Mouse (Mus musculus) splenic B cell, adult 2 months (primary cell): Measurements from ENCODE around the gene Shc3.

ENCODE experiments used
- DNase-seq: peaks from one replicate; pipeline ENCODE4 v3.0.0-alpha.2; 2011; ENCODE audit warnings: low read depth, low spot score
- H3K27me3 ChIP-seq: 2 replicates; pipeline ENCODE4 v1.6.1; 2012; ENCODE audit warnings: mild to moderate bottlenecking, low read length, moderate library complexity, mixed read lengths; ENCODE audit not compliant: control insufficient read depth, poor library complexity, insufficient read depth, severe bottlenecking
- H3K36me3 ChIP-seq: 2 replicates; pipeline ENCODE4 v1.6.1; 2012; ENCODE audit warnings: mild to moderate bottlenecking, low read length, moderate library complexity, mixed read lengths; ENCODE audit not compliant: control insufficient read depth, poor library complexity, insufficient read depth, severe bottlenecking

Shc3 gene

DNA sequence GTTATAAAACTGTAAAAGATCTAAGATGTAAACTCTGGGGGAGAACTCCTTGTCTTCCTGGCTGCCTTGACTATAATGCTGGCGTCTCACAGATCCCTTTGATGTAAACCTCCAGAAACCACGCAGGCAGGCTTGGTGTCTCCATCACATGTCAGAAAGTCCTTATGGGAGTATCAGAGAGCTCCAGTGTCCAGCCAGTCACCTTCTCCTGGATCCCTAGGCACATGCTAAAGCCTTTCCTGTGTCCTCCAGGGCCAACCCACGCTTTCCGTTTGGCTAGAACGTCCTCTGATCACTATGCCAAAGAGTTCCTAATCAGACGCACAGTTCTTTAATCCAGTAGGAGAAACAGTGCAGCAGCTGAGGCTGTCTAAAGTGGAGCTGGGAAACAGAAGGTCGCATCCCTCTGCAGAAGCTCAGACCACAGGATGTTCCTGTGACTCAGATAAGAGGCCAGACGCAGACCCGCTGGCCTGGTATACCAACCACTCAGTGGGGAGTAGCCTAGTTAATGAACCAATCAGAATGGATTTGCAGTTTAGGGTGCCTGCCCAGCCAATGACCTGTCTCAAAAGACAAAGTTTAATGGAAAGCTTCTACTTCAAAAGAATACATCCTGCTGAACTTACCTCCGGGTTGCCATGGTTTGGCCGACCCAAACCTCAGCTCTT is 88.7 kb downstream of the Shc3 start:
- no peak for DNase-seq
- no peaks in the 10 kb centered on the region; the same call in 1 of the 2 replicates for H3K27me3 ChIP-seq
- no peaks in the 10 kb centered on the region for H3K36me3 ChIP-seq

DNA sequence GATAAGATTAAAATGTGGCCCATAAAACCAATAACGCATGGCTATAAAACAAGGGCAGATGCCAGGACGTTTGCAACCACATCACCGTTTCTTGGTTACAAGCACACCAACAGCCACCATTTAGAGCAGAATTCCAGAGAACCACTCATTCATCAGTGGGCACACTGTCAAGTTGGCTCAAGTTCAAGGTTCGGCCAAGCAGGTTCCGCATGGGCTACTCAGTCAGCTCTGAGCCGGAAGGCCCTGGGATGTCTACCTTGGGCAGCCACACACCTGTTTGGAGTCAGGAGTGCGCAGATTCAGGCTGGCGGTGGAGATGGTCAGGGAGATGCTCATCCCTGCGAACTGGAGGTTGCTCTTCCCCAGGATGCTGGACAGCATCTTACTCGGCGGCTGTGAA is 89.4 kb downstream of the Shc3 start:
- Histone ChIP-seq H3K27me3 (no peaks in the 10 kb centered on the region), H3K36me3 (no peaks in the 10 kb centered on the region)
- no peak for DNase-seq

DNA sequence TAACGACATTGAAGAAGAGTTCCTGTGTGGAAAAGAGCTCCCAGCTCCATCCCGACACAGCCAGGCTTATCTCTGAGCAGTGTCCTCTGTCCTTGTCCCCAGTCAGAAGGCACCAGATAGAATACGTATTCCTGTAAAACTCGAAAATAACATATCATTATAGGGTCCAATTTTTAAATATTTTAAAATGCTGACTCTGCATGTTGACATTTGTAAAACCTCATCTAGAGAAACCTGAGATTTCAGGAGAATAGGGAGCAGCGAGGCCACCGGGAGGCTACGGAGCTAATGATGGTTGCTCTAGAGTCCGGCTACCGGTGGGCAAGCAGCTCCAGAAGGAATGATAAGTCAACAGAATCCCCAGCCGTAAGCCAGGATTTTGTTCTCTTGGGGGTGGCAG is 92.2 kb downstream of the Shc3 start:
- DNase-seq = no peak
- no peaks in the 10 kb centered on the region for H3K27me3 ChIP-seq
- H3K36me3 ChIP-seq = no peaks in the 10 kb centered on the region

DNA sequence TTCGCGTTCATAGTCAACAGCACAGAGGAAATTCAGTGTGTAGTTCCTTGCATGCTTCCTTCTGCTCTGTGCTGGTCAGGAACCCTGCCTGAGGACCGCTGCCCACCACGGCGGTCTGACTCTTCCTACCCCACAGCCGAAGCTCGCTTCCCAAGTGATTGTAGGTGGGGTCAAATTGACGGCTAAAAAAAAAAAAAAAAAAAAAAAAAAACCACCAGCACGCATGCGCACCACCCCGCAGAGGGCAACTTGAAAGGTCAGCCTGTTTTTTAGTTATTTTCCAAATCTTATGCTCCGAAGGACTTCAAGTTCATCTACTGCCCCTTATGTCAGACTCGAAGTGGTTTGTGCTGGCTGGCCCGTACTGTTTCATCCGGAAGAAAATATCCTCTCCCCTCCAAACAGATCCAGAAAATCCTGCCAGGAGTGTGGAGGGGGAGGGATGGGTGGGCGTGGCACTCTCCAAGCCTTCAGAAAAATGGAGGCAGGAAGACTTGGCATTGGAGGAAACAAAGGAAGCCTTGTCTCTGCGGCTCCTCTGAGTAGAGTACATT is 100.4 kb downstream of the Shc3 start:
- no peaks in the 10 kb centered on the region for H3K27me3 ChIP-seq
- no peaks in the 10 kb centered on the region for H3K36me3 ChIP-seq
- no peak for DNase-seq

DNA sequence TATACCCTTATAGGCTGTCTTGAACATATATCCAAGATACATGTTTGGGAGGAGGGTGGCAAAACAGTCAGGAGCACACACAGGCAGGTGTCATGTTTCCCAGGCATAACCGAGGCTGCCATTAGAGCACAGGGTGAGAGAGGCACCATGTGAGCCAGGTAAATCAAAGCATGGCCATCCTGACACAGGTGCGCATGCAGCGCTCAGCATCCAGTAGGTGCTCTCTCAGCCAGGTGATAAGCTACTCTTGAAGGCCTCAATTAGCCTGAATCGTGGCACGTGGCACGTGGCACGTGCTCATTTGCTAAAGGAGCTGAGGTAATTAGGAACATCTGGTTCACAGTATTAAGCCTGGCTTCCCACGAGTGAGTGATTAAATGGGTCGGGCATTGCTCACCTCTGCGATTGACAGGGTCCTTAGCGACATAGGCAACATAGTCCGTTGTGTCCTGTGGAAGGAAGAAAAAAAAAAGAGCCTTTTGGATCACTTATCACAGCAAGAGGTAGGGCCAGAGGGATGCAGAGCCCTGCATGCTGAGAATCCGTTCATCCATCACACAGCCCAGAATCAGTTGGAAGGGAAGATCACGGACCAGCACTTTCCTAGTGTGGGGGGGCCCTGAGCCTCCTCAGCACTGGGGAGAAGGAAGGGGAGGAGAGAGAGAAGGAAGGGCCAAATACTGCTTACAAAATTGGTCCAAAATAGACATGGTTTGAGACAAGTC is 102.9 kb downstream of the Shc3 start:
- DNase-seq = no peak
- Histone ChIP-seq H3K27me3 (no peaks in the 10 kb centered on the region), H3K36me3 (no peaks in the 10 kb centered on the region)

DNA sequence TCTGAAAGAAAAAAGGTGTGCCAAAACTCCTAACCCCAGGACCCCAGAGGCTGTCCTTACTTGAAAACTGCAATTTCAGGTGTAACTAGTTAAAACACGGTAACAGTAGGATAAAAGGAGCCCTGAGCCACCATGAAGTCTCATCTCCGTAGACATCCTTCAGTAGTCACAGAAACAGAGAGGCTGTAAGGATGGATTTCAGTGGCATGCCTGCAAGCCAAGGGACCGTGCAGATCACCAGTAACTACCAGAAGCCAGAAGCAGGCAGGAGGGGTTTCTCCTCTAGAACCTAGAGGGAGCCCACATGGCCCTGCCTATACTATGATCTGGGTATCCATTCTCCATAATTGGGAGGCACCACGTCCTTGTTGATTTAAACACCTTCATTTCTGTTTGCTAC is 104.9 kb downstream of the Shc3 start:
- Histone ChIP-seq H3K36me3 (no peaks in the 10 kb centered on the region), H3K27me3 (no peaks in the 10 kb centered on the region)
- DNase-seq = no peak

DNA sequence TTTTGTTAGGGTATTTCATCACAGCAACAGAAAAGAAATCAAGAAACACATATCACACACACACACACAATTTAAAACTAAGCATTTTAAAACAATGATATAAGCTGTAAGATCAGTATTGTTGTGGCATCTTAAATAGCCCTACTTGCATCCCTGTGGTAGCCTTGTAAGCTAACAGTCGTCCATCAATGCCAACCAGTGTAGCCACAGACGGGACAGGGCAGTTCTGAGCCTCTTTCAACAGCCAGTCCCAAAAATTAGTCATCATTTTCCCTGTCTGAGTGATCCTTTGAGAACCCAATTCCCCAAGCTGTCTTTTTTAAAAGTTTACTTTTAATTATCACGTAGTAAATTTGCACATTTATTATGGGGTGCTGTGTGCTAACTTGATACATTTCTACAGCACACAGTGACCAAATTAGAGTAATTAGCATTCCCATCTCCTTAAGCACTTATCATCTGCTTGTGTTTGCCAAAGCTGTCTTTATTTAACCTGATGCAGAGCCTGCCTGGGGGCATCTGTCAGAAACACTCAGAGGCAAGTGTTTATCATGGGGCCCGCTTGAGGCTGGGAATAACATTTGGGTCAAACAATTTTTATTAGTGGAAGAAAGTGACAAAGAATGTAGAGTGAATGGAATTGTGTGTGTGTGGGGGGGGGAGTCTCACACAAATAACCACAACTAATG is 112.9 kb downstream of the Shc3 start:
- H3K36me3 ChIP-seq = no peaks in the 10 kb centered on the region
- no peak for DNase-seq
- no peaks in the 10 kb centered on the region for H3K27me3 ChIP-seq

DNA sequence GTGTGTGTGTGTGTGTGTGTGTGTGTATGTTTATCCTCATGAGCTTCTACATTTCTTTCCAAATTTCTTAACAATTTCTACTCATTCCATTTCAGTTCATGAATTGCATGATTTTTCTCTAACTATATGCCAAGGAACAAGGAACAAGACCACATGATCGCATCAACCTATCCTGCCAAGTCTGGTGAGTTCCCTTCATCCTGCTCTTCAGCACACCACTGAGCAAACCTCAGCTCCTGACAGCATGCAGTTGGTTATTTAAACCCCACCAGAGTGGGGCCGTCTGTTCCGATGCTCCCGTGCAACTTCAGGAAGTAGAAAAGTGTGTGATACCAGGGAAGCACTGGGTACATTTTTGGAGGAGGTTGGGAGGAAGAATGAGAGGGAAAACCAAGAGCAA is 122.7 kb downstream of the Shc3 start:
- H3K36me3 ChIP-seq = no peaks in the 10 kb centered on the region
- DNase-seq = no peak
- no peaks in the 10 kb centered on the region for H3K27me3 ChIP-seq

DNA sequence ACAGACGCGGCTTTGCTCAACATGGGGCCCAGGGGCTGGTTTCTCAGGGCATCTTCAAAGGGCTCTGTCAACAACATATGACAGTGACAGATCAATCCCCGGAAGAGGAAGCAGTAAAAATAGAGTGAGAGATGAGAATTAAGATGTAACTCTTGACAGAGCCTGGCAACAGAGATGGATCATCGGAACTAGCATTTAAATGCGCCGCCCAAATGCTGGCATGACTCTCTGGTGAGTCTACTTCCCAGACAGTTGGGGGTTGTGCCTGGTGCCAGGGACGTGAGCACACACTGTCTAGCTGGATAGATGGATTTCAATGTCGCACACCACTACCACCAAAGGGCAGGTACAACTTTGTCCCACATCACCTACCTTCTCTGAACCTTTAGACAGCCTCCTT is 126.3 kb downstream of the Shc3 start:
- no peaks in the 10 kb centered on the region for H3K36me3 ChIP-seq
- no peak for DNase-seq
- no peaks in the 10 kb centered on the region for H3K27me3 ChIP-seq

DNA sequence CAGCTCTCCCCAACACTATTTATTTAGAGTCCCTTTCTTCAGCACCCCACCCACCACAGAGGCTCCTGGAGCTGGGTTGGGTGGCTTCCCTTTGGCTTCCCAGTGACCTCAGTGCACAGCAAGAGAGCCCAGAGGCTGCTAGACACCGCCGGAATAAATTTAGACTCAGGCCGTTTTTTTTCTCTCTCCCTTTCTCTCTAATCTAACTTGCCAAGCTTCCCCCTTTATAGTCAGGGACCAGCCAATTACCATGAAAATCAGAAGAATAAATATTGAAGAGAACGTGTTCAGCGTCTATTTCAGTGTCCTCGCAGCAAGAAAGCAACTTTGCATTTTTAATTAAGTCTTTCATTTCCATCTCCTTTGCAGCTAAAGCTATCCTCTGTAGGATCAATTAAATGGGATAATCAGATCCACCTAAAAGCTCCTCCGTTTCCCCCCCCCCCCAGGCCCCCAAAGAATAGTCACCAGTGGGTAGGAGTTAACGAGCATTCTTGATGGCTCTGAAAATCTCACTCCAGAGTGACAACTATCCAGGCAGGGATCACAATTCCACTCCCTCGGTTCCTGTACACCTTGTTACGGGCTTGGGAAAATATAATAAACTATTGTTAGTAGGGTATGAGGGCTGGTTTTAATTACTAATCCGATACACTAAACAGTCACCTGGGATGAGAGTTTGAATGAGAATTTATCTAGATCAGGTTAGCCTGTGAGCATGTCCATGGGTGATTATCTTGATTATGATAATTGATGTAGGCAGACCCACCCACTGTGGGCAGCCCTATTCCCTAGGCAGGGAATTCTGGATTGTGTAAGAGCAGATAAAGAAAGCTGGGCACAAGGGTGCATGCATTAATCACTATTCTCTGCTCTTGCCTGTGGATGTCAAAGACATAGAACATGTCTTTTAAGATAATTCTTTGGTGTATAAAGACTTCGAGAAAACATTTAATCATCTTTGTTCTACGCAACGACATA is 131.8 kb downstream of the Shc3 start:
- Histone ChIP-seq H3K36me3 (no peaks in the 10 kb centered on the region), H3K27me3 (no peaks in the 10 kb centered on the region)
- no peak for DNase-seq

DNA sequence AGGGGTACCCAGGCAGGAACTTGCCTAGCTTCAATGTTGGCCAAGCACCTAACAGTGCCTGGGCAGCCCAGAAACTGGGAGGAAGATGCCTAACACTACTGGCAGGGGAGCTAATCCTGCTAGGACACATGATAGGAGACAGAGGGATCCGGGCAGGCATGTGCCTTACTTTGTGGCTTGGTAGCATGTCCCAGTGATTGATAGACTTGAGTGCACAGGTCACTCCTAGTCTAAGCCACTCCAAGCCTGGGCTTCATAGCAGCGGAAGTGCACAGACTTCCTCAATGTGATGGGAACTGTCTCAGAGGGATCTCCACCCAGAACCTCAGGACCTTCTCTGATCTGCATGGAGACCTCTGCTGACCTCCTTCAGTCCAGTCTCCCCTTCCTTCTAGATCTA is 134.1 kb downstream of the Shc3 start:
- Histone ChIP-seq H3K36me3 (no peaks in the 10 kb centered on the region), H3K27me3 (no peaks in the 10 kb centered on the region)
- no peak for DNase-seq

DNA sequence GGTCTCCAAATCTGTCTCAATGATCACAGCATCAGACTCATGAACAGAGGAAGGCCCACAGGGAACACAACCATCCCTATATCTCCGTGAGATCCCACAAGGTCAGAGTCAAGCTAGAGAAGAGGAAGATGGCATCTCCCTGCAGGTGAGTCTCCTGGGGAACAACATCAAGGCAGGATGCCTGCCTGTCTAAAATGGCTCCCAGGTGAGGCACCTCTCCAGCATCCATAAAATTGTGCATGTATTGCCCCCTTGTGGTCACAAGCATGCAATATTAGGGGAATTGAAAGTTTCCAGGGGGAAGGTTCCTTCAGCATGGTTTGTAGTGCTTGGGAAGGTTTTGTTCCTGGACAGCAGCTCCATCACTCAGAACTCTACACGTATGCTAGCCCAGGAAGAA is 134.8 kb downstream of the Shc3 start:
- DNase-seq = peak; percentile 53
- Histone ChIP-seq H3K27me3 (no peaks in the 10 kb centered on the region), H3K36me3 (no peaks in the 10 kb centered on the region)

DNA sequence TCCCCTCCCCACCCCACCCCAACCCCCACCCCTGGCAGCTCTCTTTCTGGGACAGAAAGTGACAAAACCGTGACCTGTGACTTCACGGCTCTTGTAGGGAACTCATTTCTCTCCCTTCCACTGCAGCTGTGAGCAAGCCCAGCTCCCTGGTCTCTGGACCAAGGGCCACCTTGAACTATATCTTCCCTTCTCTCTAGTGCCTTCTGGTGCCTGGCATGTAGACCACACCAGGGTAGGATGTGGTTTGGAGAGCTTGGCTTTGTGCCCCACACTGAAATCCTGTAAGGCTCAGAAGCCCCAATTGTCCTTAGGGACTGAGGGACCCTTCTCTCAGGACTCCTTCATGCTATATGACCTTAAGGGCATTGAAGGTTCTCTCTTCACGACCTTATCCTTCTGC is 135.8 kb downstream of the Shc3 start:
- no peaks in the 10 kb centered on the region for H3K27me3 ChIP-seq
- DNase-seq = no peak
- H3K36me3 ChIP-seq = no peaks in the 10 kb centered on the region

DNA sequence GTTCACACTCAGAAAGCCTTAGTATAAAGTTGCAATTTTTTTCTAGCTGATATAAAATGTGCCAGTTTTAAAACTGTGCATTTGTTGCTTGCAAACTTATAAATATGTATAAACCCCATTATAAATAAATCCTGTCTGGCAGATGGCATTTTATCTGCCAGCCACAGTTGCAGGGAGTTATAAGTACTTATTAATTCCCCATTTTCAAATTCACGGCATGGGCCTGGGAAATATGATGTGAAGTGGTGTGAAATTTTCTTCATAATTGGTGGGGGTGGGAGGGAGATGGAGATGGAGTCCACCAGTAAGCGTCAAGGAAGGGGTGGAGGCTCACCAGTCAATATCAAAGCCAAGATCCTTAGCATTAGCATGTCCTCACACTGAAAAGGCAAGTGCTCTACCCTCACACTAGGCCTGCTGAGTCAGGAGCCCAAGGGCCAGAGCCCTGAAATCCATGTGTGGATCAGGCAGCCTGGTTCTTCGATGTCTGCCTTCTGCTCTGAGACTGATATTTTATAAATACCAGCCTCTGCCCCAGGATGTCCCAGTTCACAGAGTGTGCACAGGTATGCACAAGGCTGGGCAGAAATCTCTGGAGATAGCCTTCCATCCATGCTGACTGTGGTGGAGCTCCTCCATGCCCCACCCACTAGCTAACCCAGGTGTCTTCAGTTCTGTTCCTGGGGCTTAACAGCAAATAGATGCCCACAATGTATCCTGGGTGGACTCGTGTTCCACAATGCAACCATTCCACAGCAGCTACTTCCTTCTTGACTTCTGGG is 143.4 kb downstream of the Shc3 start:
- DNase-seq = no peak
- no peaks in the 10 kb centered on the region for H3K27me3 ChIP-seq
- H3K36me3 ChIP-seq = no peaks in the 10 kb centered on the region
